Comparison of ENCODE assay signal across 16 mouse cellular contexts in the genomic region with DNA sequence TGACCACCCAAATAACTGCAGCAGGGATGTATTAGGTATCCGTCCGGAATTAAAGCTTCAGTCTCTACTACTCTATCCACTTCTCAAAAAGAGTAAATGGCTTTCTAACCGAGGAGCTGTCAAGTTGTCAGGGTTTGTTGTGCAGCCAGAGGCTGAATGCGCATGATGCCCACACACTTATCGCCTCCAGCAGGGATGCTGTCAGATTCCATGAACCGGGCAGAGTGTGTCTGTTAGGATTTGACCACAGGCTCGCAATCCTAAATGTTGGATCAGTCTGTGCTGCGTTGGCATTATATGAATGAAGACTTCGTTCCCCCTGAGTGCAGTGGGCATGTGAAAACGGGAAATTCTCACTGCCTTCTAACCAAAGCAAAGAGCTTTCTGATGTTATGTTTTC.
A peak's percentile ranks its signal among the peaks of the same experiment; 100 is the strongest.
DNase-seq lines count a peak whose midpoint lies in the region; ATAC-seq and TF ChIP-seq lines count a peak whose summit lies in the region.
"Had no signal": no experiment of that assay in that cellular context is flagged by ENCODE, and none has a peak within 500 bp of the region (broad histone marks: within the 10 kb centered on the region; RNA-seq: fewer than 3 reads in every experiment).

No protein-coding gene starts in this region.

- peak; percentile 45; the same call in 1 of the 2 replicates for ATAC-seq in forebrain, embryonic 13.5 days
- ATAC-seq in forebrain, embryonic 12.5 days (ENCODE audit: low FRiP score) = no peak
- ATAC-seq in midbrain, postnatal 0 days (ENCODE audit: low FRiP score) = no peak; the same call in 1 of the 2 replicates
- ATAC-seq in intestine, postnatal 0 days = no peak

- H3K9me3 ChIP-seq in forebrain, embryonic 13.5 days (replicated peaks) = no peaks in the 10 kb centered on the region
- H3K9me3 ChIP-seq in forebrain, embryonic 12.5 days = no peaks in the 10 kb centered on the region
- H3K9me3 ChIP-seq in midbrain, postnatal 0 days (ENCODE audit: low read length) = no peaks in the 10 kb centered on the region
- no peaks in the 10 kb centered on the region for H3K9me3 ChIP-seq in intestine, postnatal 0 days (ENCODE audit: control insufficient read depth)
- H3K9me3 ChIP-seq: embryonic facial prominence, embryonic 15.5 days; heart, embryonic 13.5 days; liver, embryonic 13.5 days; megakaryocyte, embryonic 14.5 days had no signal

- H3K4me3 ChIP-seq in forebrain, embryonic 13.5 days = no peak overlapping the region
- H3K4me3 ChIP-seq in forebrain, embryonic 12.5 days (replicated peaks) = no peak overlapping the region
- H3K4me3 ChIP-seq in midbrain, postnatal 0 days (ENCODE audit: low read depth, low read length) = no peak overlapping the region
- H3K4me3 ChIP-seq in intestine, postnatal 0 days (ENCODE audit: low read depth, low read length) = no peak overlapping the region
- H3K4me3 ChIP-seq: embryonic facial prominence, embryonic 15.5 days; heart, embryonic 13.5 days; liver, embryonic 13.5 days; megakaryocyte, embryonic 14.5 days had no signal

- peak; percentile 9 to 15 for DNase-seq in layer of hippocampus, postnatal 14 days (ENCODE audit: low spot score in 2 of 2)
- no peak for DNase-seq in layer of hippocampus, adult 9-11 months
- DNase-seq in cerebellum, adult 9-11 months = peak; percentile 19
- DNase-seq in midbrain, postnatal 0 days (ENCODE audit: low spot score) = peak; percentile 70
- DNase-seq in heart, postnatal 14 days = no peak
- DNase-seq: B cell, adult 2 months; kidney, adult 11 months; kidney, postnatal 14 days; liver, embryonic 13.5 days; thymus, adult 18-20 months had no signal

- WGBS in forebrain, embryonic 13.5 days = 65% methylated on average over 10 of the region's 10 CpGs
- 66% methylated on average over 10 of the region's 10 CpGs for WGBS in forebrain, embryonic 12.5 days
- 29% methylated on average over 10 of the region's 10 CpGs for WGBS in midbrain, postnatal 0 days
- WGBS in intestine, postnatal 0 days = 79% methylated on average over 10 of the region's 10 CpGs

- H3K9ac ChIP-seq in forebrain, embryonic 13.5 days = no peak overlapping the region
- H3K9ac ChIP-seq in forebrain, embryonic 12.5 days = no peak overlapping the region
- 0 out of 2 replicates have a peak overlapping the region, but pooled peaks have one; percentile 24 for H3K9ac ChIP-seq in midbrain, postnatal 0 days (replicated peaks; ENCODE audit: low read length, poor library complexity, severe bottlenecking)
- no peak overlapping the region for H3K9ac ChIP-seq in intestine, postnatal 0 days (ENCODE audit: low read depth, low read length)
- H3K9ac ChIP-seq: embryonic facial prominence, embryonic 15.5 days; heart, embryonic 13.5 days; liver, embryonic 13.5 days had no signal

- no peak overlapping the region for H3K4me2 ChIP-seq in forebrain, embryonic 13.5 days
- no peak overlapping the region for H3K4me2 ChIP-seq in forebrain, embryonic 12.5 days
- peak overlapping the region; percentile 40 for H3K4me2 ChIP-seq in midbrain, postnatal 0 days (ENCODE audit: low read depth, low read length, poor library complexity, severe bottlenecking)
- no peak overlapping the region for H3K4me2 ChIP-seq in intestine, postnatal 0 days (replicated peaks; ENCODE audit: low read depth)
- H3K4me2 ChIP-seq: embryonic facial prominence, embryonic 15.5 days; heart, embryonic 13.5 days; liver, embryonic 13.5 days had no signal

- no peaks in the 10 kb centered on the region for H3K36me3 ChIP-seq in forebrain, embryonic 13.5 days (ENCODE audit: poor library complexity, severe bottlenecking)
- no peaks in the 10 kb centered on the region for H3K36me3 ChIP-seq in forebrain, embryonic 12.5 days (replicated peaks)
- H3K36me3 ChIP-seq in midbrain, postnatal 0 days (ENCODE audit: insufficient read depth, low read length) = no peaks in the 10 kb centered on the region
- no peaks in the 10 kb centered on the region for H3K36me3 ChIP-seq in intestine, postnatal 0 days (ENCODE audit: control insufficient read depth, insufficient read depth)
- H3K36me3 ChIP-seq: embryonic facial prominence, embryonic 15.5 days; heart, embryonic 13.5 days; liver, embryonic 13.5 days had no signal

- H3K27me3 ChIP-seq in forebrain, embryonic 13.5 days = no peaks in the 10 kb centered on the region
- H3K27me3 ChIP-seq in forebrain, embryonic 12.5 days = no peaks in the 10 kb centered on the region
- H3K27me3 ChIP-seq in midbrain, postnatal 0 days (ENCODE audit: insufficient read depth, low read length) = no peaks in the 10 kb centered on the region
- no peaks in the 10 kb centered on the region for H3K27me3 ChIP-seq in intestine, postnatal 0 days (replicated peaks; ENCODE audit: control insufficient read depth, insufficient read depth, low read length)
- H3K27me3 ChIP-seq: embryonic facial prominence, embryonic 15.5 days; heart, embryonic 13.5 days; liver, embryonic 13.5 days; megakaryocyte, embryonic 14.5 days had no signal

- H3K4me1 ChIP-seq in forebrain, embryonic 13.5 days = no peaks in the 10 kb centered on the region
- no peaks in the 10 kb centered on the region for H3K4me1 ChIP-seq in forebrain, embryonic 12.5 days
- H3K4me1 ChIP-seq in midbrain, postnatal 0 days (ENCODE audit: insufficient read depth, low read length) = no peaks in the 10 kb centered on the region
- H3K4me1 ChIP-seq in intestine, postnatal 0 days (replicated peaks; ENCODE audit: control insufficient read depth, insufficient read depth, low read length) = no peaks in the 10 kb centered on the region
- H3K4me1 ChIP-seq: embryonic facial prominence, embryonic 15.5 days; heart, embryonic 13.5 days; liver, embryonic 13.5 days; megakaryocyte, embryonic 14.5 days had no signal

- H3K27ac ChIP-seq in forebrain, embryonic 13.5 days = no peak overlapping the region
- no peak overlapping the region for H3K27ac ChIP-seq in forebrain, embryonic 12.5 days
- no peak overlapping the region for H3K27ac ChIP-seq in midbrain, postnatal 0 days (ENCODE audit: low read depth, low read length)
- no peak overlapping the region for H3K27ac ChIP-seq in intestine, postnatal 0 days (ENCODE audit: low read depth, low read length)
- H3K27ac ChIP-seq: embryonic facial prominence, embryonic 15.5 days; heart, embryonic 13.5 days; liver, embryonic 13.5 days had no signal

- intact Hi-C loops in heart, postnatal 14 days (cut with DNase I) = no loop called here

- no peak for TF ChIP-seq CTCF in midbrain, postnatal 0 days (IDR thresholded peaks at IDR 0.05)
- no peak for TF ChIP-seq CTCF in intestine, postnatal 0 days (IDR thresholded peaks at IDR 0.05; ENCODE audit: low read depth)

Comparison
In these comparisons a context has a peak if more than half of its experiments do, and no peak if none do; other contexts are left out.
1. DNase-seq: peak in layer of hippocampus, postnatal 14 days (2 of 2), cerebellum, adult 9-11 months (single experiment) and midbrain, postnatal 0 days (single experiment); none in layer of hippocampus, adult 9-11 months (single experiment) and heart, postnatal 14 days (0 of 2).